Mouse (Mus musculus): ENCODE measurements around the gene Gys2.

GRCm38 (mm10) chr6:142507785-142508162 lies 34.9 kb upstream of the Gys2 start, which contains the start of gene Ldhb:
- TF ChIP-seq CTCF (IDR thresholded peaks at IDR 0.05; ENCODE audit: low read depth), result no peak
- no peak for TF ChIP-seq EP300 (optimal IDR thresholded peaks at IDR 0.05)

All from stomach, postnatal 0 days (tissue).